Mouse (Mus musculus): Measurements from ENCODE around the gene Ccr8. TPM values are rescaled to one million over a fixed set of nuclear protein-coding genes. Genes with fewer than 3 reads are reported as not detected.

The Ccr8 gene
- polyA plus RNA-seq (2012) = not detected in 2 replicates

DNA sequence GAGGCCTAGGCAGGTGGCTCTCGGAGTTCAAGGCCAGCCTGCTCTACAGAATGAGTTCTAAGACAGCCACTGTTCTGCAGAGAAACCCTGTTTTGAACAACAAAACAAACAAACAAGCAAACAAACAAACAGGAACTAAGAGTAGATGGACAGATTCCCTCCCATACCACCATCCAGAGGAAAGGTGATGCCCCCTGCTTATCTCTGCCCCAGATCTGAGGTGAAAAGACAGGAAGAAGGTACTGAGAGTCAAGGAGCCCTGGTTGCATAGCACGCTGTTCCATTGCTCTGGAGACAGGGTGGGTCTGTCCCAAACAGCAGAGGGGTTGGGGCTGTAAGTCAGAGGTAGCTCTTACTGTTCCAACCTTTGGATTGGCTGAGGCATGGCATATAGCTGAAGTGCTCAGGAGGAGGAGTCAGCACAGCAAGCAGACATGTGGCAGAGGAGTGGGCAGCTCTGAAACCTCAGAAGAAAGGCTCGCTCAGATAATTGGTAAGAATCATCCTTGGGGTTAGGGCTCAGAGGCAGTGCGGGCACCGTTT, at the start of gene Ccr8:
TSS of gene Ccr8 (plus strand) at position 419 of the 543 bp plus-strand sequence.
- TF ChIP-seq GATA1 (IDR thresholded peaks at IDR 0.05; ENCODE audit: low read length) = no peak

DNA sequence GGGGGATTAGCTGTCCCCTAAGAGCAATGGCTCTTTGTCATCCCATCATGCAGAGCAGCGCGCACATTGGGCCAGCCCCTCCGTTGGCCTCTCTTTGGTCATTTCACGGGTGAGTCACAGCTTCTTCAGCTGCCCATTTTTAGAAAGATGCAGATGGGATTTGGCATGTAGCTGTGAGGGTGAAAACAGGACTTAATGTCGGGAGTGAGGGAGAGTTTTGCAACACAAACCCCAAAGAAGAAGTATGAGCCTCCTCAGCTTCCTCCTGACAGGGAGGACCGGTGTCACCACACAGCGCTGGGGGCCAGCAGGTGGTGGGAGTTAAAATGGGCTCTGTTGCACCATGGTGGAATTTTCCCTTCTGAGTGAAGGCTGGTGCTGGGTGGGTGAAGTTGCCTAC, 48.8 kb upstream of the Ccr8 start:
- TF ChIP-seq GATA1 (IDR thresholded peaks at IDR 0.05; ENCODE audit: low read length) = no peak

DNA sequence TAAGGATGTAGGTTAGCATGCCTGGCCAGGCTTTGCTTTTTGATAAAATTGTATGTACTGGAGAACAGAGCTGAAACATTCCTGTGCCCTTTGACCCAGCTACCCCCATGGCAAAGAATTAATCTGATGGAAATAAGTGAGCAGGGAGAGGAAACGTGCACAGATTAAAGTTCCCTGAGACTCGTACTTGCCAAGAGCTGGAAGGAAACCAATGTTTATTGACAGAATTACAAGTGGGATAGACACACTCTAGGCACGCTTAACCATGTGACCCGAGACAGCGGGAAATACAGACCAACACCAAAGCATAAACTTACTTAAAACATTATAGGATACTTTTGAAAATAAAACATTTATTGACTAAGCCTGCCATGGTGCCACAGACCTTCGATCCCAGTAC, 43.4 kb upstream of the Ccr8 start:
- TF ChIP-seq GATA1 (IDR thresholded peaks at IDR 0.05; ENCODE audit: low read length) = no peak

DNA sequence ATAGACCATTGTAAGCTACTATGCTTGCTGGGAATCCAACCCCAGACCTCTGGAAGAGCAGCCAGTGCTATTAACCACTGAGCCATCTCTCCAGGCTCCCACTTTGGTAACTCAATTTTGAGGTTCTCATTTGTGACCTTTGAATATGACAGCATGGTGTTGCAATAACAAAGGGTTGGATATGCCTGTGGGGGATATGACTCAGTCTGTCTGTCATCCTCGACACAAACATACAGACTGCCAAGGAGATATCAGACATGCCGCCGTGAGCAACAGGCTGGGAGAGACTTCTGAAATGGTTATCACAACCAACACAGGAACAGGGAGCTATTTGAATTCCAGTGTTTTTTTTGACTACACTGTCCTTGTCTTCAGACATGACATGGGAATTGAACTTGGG, 42.5 kb upstream of the Ccr8 start:
- TF ChIP-seq GATA1 (IDR thresholded peaks at IDR 0.05; ENCODE audit: low read length) = no peak

DNA sequence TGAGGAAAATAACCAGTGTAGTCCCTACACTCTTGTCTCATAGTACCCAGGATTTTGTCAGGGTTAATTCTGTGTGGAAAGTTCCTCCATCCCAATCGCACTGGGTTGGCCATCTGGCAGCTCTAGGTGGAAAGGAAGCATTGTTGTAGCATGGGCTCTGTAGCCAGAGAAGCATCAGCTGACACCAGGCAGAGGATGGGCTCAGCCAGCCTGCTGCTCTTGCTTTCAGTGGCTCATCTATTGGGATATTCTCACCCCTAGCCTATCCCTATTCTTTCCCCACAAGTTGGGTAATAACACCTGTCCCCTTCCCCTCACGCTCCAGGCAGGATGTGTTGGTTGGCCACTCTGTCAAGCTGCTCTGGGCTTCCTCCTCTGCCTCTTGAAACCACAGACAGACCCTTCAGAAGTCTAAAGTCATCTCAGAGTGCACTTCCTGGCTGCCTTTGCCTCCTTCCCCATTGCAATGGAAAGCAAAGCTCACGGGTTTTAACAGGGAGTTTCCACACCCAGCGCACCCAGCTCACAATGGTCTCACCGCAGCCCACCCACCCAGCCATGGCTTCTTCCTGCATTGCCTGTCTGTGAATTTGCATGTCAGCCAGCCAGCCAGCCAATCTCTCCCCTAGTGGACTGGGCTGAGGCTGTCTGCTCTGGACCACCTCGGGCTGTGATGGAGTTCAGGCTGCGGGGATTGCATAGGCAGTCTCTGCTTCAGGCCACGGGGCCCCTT, 37.2 kb upstream of the Ccr8 start:
- no peak for TF ChIP-seq GATA1 (IDR thresholded peaks at IDR 0.05; ENCODE audit: low read length)

GRCm38 (mm10) chr9:120056201-120056600, 35.7 kb upstream of the Ccr8 start:
- TF ChIP-seq GATA1 (IDR thresholded peaks at IDR 0.05; ENCODE audit: low read length) = no peak

- no peak for TF ChIP-seq GATA1 (IDR thresholded peaks at IDR 0.05; ENCODE audit: low read length)
These were observed 33.2 kb upstream of the Ccr8 start for GRCm38 (mm10) chr9:120058730-120059129.

DNA sequence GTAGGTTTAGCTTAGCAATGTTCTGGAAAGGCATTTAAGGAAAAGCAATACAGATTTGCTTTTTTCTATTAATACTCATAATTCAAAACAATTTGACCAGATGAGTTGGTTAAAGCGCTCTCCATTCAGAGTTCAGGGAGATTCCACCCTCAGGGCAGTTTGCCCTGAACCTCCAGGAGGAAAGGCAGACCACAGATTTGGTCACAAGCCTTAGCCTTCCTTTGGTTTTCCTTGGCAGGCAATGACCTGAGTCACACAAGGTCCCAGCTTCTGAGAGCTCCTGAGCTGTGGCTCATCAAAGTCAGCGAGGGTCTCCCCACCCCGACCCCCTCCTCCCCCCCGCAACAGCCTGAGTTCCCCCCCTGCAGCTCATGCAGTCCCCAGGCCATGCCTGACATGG, 27.6 kb upstream of the Ccr8 start:
- no peak for TF ChIP-seq GATA1 (IDR thresholded peaks at IDR 0.05; ENCODE audit: low read length)

- no peak for TF ChIP-seq GATA1 (IDR thresholded peaks at IDR 0.05; ENCODE audit: low read length)
These were observed 24.3 kb upstream of the Ccr8 start for GRCm38 (mm10) chr9:120067609-120068008.

GRCm38 (mm10) chr9:120068047-120068446, 23.9 kb upstream of the Ccr8 start:
- TF ChIP-seq GATA1 (IDR thresholded peaks at IDR 0.05; ENCODE audit: low read length) = no peak

DNA sequence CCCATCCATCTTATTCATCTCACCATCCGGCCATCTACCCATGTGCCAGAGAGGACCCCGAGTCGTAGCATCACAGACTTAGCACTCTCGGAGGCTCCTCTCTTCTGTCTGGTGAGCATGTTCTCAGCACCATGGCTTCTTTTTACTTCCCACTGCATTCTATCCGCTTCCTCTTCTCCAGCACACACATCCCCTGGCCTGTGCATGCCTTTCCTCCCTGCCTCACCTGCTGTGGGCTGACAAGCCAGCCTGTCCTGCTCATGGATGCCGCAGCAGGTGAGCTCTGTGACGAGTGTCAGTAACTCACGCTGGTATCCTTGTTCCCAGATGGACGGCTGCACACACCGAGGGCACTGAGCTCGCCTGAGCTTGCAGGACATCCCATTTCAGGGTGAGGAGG, 22.1 kb upstream of the Ccr8 start, which contains the start of gene Cx3cr1:
TSS of gene Cx3cr1 (minus strand) at position 101 of the 400 bp plus-strand sequence.
- TF ChIP-seq GATA1 (IDR thresholded peaks at IDR 0.05; ENCODE audit: low read length) = no peak

GRCm38 (mm10) chr9:120071251-120071650, 20.7 kb upstream of the Ccr8 start:
- TF ChIP-seq GATA1 (IDR thresholded peaks at IDR 0.05; ENCODE audit: low read length) = no peak

GRCm38 (mm10) chr9:120073169-120073568, 18.7 kb upstream of the Ccr8 start:
- TF ChIP-seq GATA1 (IDR thresholded peaks at IDR 0.05; ENCODE audit: low read length) = no peak

GRCm38 (mm10) chr9:120074516-120074915, 17.4 kb upstream of the Ccr8 start:
- TF ChIP-seq GATA1 (IDR thresholded peaks at IDR 0.05; ENCODE audit: low read length) = no peak

- no peak for TF ChIP-seq GATA1 (IDR thresholded peaks at IDR 0.05; ENCODE audit: low read length)
These were observed 13.7 kb upstream of the Ccr8 start for GRCm38 (mm10) chr9:120078241-120078640.

GRCm38 (mm10) chr9:120079901-120080300, 12.0 kb upstream of the Ccr8 start:
- no peak for TF ChIP-seq GATA1 (IDR thresholded peaks at IDR 0.05; ENCODE audit: low read length)

GRCm38 (mm10) chr9:120080546-120081108, 11.3 kb upstream of the Ccr8 start:
- TF ChIP-seq GATA1 (IDR thresholded peaks at IDR 0.05; ENCODE audit: low read length) = no peak
